Mouse (Mus musculus): Measurements from ENCODE around the gene Catsperg1. TPM values are rescaled to one million over a fixed set of nuclear protein-coding genes. Genes with fewer than 3 reads are reported as not detected.
A peak's percentile ranks its signal among the peaks of the same experiment; 100 is the strongest.

Catsperg1 gene
- polyA plus RNA-seq, 1 experiment from 2014 or later: 2.5 TPM

DNA sequence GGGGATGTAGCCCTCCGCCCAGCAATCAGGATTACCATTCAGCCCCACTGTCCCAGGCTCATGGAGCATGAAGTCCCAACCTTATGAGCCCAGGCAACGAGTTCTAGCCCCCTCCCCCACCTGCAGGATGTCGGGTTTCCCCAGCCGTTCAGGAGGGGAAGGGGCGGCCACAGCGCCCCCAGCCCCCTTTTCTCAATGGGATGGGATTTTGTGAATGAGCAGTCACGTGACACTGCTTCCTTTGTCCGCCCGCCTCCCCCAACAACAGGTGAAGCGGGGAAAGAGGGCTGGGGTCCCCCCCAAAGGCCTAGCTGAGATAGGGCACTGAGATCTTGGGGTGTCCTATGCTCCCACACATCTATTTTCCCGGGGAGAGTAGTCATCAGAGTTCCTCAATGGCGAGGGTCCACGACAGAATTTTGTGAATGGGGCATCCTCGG lies 45.0 kb downstream of the Catsperg1 start:
- peak overlapping the region; percentile 83 for H3K4me3 ChIP-seq (replicated peaks; ENCODE audit: low read length)
- no peaks in the 10 kb centered on the region for H3K9me3 ChIP-seq (ENCODE audit: control insufficient read depth, low read length)
- peak overlapping the region; percentile 72 for H3K9ac ChIP-seq (replicated peaks; ENCODE audit: low read depth, low read length)
- ATAC-seq: peak; percentile 9
- peaks cover 32% of the 10 kb centered on the region for H3K27me3 ChIP-seq (replicated peaks; ENCODE audit: control insufficient read depth, insufficient read depth, low read length)
- H3K4me1 ChIP-seq (replicated peaks; ENCODE audit: control insufficient read depth, insufficient read depth, low read length): peaks cover 37% of the 10 kb centered on the region
- 0 out of 2 replicates have a peak, but pooled peaks cover under 1% of the 10 kb centered on the region for H3K36me3 ChIP-seq (ENCODE audit: control insufficient read depth, insufficient read depth)
- H3K4me2 ChIP-seq (ENCODE audit: low read length): peak overlapping the region; percentile 84
- WGBS: 0% methylated on average over 14 of the region's 14 CpGs
- H3K27ac ChIP-seq (ENCODE audit: low read length): peak overlapping the region; percentile 85

DNA sequence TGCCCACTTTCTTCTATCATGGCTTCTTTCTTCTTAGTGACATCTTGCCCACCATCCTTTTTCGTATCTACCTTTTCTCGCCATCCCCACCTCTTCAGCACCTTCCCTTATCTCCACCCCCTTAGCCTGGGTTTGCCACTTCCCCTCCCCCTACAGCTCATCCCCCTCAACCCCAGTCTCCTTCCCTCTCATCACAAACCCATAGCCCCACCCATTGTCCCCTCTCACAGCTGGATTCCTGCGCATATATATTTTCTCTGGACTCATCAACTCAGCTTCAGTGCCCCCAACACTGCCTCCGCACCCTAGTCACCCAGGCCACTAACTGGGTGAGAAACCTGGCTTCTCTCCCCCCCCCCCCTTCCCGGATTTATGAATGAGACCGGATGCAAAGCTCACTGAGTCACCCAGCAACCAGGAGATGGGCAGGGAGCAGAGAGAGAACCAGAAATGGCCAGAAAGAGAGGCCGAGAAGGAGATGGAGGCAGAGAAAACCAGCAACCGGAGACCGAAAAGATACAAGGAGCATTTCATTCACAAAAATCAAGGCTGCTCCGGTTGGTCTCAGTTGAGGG lies 45.6 kb downstream of the Catsperg1 start:
- no peak for ATAC-seq
- Histone ChIP-seq H3K9ac (replicated peaks; ENCODE audit: low read depth, low read length) (peak overlapping the region; percentile 72), H3K4me2 (ENCODE audit: low read length) (peak overlapping the region; percentile 84), H3K4me3 (replicated peaks; ENCODE audit: low read length) (peak overlapping the region; percentile 83), H3K27ac (ENCODE audit: low read length) (peak overlapping the region; percentile 85), H3K27me3 (replicated peaks; ENCODE audit: control insufficient read depth, insufficient read depth, low read length) (peaks cover 26% of the 10 kb centered on the region), H3K36me3 (ENCODE audit: control insufficient read depth, insufficient read depth) (no peaks in the 10 kb centered on the region), H3K9me3 (ENCODE audit: control insufficient read depth, low read length) (no peaks in the 10 kb centered on the region), H3K4me1 (replicated peaks; ENCODE audit: control insufficient read depth, insufficient read depth, low read length) (peaks cover 37% of the 10 kb centered on the region)
- WGBS: 5% methylated on average over 10 of the region's 10 CpGs

DNA sequence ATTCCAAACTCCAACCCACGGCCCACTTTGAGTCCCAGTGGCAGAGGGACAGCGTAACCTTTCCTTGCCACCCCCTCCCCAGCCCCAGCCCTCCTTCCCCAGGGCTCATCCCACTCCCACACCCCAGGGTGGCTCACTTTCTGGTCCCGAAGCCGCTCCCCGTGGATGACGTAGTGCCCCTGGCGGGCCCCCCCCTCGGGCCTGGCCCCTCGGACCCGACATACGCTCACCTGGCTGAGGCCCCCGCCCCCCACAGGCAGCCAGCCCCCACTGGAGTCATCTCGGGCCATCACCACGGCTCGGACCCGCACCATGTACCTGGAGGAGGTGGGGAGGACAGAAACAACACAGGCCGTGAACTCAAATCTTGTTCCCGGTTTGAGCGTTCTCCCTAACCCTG lies 46.2 kb downstream of the Catsperg1 start:
- H3K27me3 ChIP-seq (replicated peaks; ENCODE audit: control insufficient read depth, insufficient read depth, low read length): peaks cover 21% of the 10 kb centered on the region
- H3K4me2 ChIP-seq (ENCODE audit: low read length): peak overlapping the region; percentile 84
- WGBS: 15% methylated on average over 19 of the region's 19 CpGs
- ATAC-seq: no peak
- no peak overlapping the region for H3K27ac ChIP-seq (ENCODE audit: low read length)
- no peak overlapping the region for H3K9ac ChIP-seq (replicated peaks; ENCODE audit: low read depth, low read length)
- peaks cover 37% of the 10 kb centered on the region for H3K4me1 ChIP-seq (replicated peaks; ENCODE audit: control insufficient read depth, insufficient read depth, low read length)
- no peaks in the 10 kb centered on the region for H3K36me3 ChIP-seq (ENCODE audit: control insufficient read depth, insufficient read depth)
- peak overlapping the region; percentile 83 for H3K4me3 ChIP-seq (replicated peaks; ENCODE audit: low read length)
- no peaks in the 10 kb centered on the region for H3K9me3 ChIP-seq (ENCODE audit: control insufficient read depth, low read length)

DNA sequence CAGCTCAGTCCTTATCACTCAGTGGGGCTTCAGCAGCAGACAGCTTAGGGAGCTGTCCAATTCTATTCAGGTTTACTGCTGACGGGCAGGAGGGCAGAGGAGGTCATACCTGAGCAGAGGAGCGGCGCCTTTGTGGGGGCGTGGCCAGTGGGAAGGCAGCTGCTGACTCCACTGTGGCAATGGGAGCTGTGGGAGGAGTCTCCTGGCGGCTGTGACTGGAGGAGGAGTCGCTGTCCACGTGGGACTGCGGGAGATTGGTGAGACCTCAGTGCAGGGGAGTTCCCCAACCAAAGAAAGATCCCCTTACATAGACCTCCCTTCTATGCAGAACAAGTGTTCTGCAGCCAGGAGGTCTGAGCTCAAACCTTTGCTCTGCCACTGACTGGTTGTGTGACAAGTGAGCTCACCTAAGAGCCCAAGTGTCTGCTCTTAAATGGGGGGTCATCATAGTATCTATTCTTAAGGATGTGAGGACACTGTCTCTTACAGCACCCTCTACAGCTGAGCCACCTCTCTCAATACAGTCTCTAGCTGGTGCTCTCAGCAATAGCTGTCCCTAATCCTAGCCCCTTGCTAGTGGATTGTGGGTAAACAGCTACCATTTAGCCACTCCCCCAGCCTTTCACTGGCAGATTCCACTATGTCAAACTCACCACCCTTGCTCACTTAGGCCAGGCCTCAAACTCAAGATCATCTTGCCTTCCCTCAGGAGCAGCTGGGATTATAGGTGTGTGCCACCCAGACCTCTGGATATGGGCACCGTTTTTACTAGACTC lies 50.9 kb downstream of the Catsperg1 start:
- no peak overlapping the region for H3K27ac ChIP-seq (ENCODE audit: low read length)
- 0 out of 2 replicates have a peak, but pooled peaks cover 3% of the 10 kb centered on the region for H3K27me3 ChIP-seq (replicated peaks; ENCODE audit: control insufficient read depth, insufficient read depth, low read length)
- no peak overlapping the region for H3K4me2 ChIP-seq (ENCODE audit: low read length)
- peaks cover 5% of the 10 kb centered on the region for H3K4me1 ChIP-seq (replicated peaks; ENCODE audit: control insufficient read depth, insufficient read depth, low read length)
- no peak overlapping the region for H3K9ac ChIP-seq (replicated peaks; ENCODE audit: low read depth, low read length)
- no peak overlapping the region for H3K4me3 ChIP-seq (replicated peaks; ENCODE audit: low read length)
- 22% methylated on average over 9 of the region's 9 CpGs for WGBS
- no peak for ATAC-seq
- peaks cover 3% of the 10 kb centered on the region; the same call in 1 of the 2 replicates for H3K36me3 ChIP-seq (ENCODE audit: control insufficient read depth, insufficient read depth)
- no peaks in the 10 kb centered on the region for H3K9me3 ChIP-seq (ENCODE audit: control insufficient read depth, low read length)

DNA sequence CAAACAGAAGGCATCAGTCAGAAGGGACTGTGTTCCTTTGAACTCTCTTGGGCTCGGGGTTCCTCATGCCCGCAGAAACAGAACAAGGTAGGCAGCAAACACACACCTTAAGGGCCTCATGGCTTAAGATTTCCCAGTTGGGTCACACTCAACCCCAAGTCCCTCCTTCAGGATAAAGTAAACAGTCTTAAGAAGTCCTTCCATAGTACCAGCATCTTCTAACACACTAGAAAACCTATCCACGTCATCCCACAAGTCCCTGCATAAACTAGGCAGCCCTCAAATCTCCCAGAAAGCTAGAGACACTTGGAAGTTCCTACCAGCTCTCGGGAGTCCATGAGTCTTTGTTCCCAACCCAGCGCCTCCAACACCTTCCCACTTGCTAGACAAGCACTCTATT lies 51.5 kb downstream of the Catsperg1 start:
- no peak overlapping the region for H3K27ac ChIP-seq (ENCODE audit: low read length)
- H3K36me3 ChIP-seq (ENCODE audit: control insufficient read depth, insufficient read depth): peaks cover 3% of the 10 kb centered on the region; the same call in 1 of the 2 replicates
- H3K4me1 ChIP-seq (replicated peaks; ENCODE audit: control insufficient read depth, insufficient read depth, low read length): no peaks in the 10 kb centered on the region; the same call in 1 of the 2 replicates
- H3K4me3 ChIP-seq (replicated peaks; ENCODE audit: low read length): no peak overlapping the region
- H3K9me3 ChIP-seq (ENCODE audit: control insufficient read depth, low read length): no peaks in the 10 kb centered on the region
- H3K9ac ChIP-seq (replicated peaks; ENCODE audit: low read depth, low read length): no peak overlapping the region
- H3K27me3 ChIP-seq (replicated peaks; ENCODE audit: control insufficient read depth, insufficient read depth, low read length): 0 out of 2 replicates have a peak, but pooled peaks cover 3% of the 10 kb centered on the region
- H3K4me2 ChIP-seq (ENCODE audit: low read length): no peak overlapping the region
- no peak for ATAC-seq
- 84% methylated on average over 5 of the region's 5 CpGs for WGBS

DNA sequence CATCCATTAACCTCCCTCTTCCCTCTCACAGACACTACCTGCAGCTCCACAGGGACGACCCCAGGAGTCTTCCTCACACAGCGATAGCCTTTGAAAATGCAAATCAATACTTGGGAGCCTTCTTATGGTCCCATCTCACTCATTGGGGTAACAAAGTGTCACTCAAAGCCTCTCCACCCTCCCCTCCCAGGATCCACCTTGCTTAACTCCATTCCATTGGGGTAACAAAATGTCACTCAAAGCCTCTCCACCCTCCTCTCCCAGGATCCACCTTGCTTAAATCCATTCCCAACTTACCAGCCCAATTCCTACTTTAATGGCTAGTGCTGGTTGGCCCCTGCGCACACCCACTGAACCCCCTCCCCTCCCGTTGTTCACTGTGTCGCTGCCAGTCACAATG lies 55.6 kb downstream of the Catsperg1 start:
- Histone ChIP-seq H3K4me3 (replicated peaks; ENCODE audit: low read length) (no peak overlapping the region), H3K4me1 (replicated peaks; ENCODE audit: control insufficient read depth, insufficient read depth, low read length) (peaks cover 8% of the 10 kb centered on the region; the same call in 1 of the 2 replicates), H3K9ac (replicated peaks; ENCODE audit: low read depth, low read length) (no peak overlapping the region), H3K4me2 (ENCODE audit: low read length) (no peak overlapping the region), H3K27ac (ENCODE audit: low read length) (no peak overlapping the region), H3K27me3 (replicated peaks; ENCODE audit: control insufficient read depth, insufficient read depth, low read length) (0 out of 2 replicates have a peak, but pooled peaks cover 3% of the 10 kb centered on the region), H3K9me3 (ENCODE audit: control insufficient read depth, low read length) (no peaks in the 10 kb centered on the region), H3K36me3 (ENCODE audit: control insufficient read depth, insufficient read depth) (peaks cover 3% of the 10 kb centered on the region; the same call in 1 of the 2 replicates)
- no peak for ATAC-seq
- WGBS: 2% methylated on average over 5 of the region's 5 CpGs

DNA sequence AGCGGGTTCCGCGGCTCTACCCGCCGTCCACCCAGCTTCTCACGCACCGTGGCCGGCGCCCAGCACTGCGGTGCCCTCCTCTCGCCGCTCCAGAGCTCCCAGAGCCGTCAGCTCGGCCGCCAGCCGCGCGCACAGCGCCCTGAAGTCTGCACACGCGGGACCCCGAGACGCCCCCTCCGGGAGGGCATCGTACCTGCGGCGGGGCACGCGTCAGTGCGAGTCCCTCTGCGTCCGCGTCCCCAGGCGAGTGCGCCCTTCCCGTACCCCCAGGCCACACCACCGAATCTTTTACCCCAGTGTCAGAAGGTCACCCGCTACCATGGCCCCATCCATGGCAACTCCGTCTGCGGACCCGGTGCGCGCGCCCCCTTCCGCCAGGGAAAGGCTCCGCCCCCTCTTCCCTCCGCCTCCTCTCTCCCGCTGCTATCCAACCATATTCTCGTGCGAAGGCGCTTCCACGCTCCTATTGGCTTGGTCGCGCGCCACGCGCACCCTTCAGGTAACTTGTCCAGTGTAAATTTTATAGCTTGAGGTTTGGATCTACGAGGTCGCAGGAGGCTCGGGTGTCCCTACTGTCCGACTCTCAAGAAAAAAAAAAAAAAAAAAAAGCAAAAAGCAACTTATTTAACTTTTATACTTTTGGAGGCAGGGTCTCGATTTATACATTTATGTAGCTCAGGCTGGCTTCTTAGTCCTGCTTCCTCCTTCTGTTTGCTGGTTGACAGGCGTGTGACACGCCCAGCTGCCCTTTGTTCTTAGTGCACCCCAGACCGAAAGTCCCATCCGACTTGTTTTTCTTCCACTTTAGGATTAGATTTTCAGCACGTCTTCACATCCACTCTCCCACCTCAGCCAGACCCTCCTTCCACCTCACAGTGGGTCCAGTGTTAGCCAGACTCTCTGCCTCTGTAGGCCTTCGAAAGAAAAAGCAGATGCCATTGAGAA lies 57.7 kb downstream of the Catsperg1 start, which contains the start of gene Fam98c:
TSS of gene Fam98c (minus strand) at position 397 of the 945 bp plus-strand sequence.
- H3K9me3 ChIP-seq (ENCODE audit: control insufficient read depth, low read length): no peaks in the 10 kb centered on the region
- H3K4me1 ChIP-seq (replicated peaks; ENCODE audit: control insufficient read depth, insufficient read depth, low read length): peaks cover 8% of the 10 kb centered on the region; the same call in 1 of the 2 replicates
- no peaks in the 10 kb centered on the region for H3K36me3 ChIP-seq (ENCODE audit: control insufficient read depth, insufficient read depth)
- peak within 1 kb of the TSS; percentile 84 for H3K4me2 ChIP-seq (ENCODE audit: low read length)
- ATAC-seq: peak; percentile 87
- 3% methylated on average over 56 of the region's 68 CpGs for WGBS
- peak within 1 kb of the TSS; percentile 81 for H3K9ac ChIP-seq (replicated peaks; ENCODE audit: low read depth, low read length)
- H3K27ac ChIP-seq (ENCODE audit: low read length): peak within 1 kb of the TSS; percentile 89
- H3K4me3 ChIP-seq (replicated peaks; ENCODE audit: low read length): peak within 1 kb of the TSS; percentile 77
- 0 out of 2 replicates have a peak, but pooled peaks cover 3% of the 10 kb centered on the region for H3K27me3 ChIP-seq (replicated peaks; ENCODE audit: control insufficient read depth, insufficient read depth, low read length)

DNA sequence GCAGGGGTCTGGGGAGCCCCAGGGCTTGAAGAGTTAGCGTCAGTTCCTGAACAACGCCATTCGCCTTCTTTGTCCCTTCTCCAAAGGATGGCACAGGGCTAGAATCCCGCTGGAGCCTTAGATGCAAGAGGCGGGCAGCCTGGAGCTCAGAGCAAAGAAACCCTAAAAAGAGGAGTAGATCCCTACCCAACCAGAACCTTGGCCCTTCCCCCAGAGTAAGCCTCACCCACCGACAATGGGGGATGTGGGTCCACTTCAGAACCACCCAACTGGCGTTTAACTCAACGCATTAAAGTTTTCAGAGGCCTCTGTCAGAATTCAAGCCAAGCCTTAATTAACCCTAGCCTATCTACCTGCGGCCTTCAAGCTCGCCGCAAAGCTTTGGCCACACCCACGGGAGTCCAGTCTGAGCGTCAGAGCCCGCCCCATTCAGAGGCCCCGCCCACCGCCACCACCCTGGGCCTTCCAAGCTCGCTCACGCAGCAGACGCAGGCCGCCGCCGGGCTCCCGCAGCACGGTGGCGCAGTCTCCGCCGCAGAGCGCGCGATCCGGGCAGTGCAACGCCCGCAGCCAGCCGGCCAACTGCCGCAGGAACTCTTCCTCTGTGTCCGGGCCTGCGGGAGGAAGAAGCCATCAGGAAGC lies 58.5 kb downstream of the Catsperg1 start:
- Histone ChIP-seq H3K9ac (replicated peaks; ENCODE audit: low read depth, low read length) (peak overlapping the region; percentile 81), H3K4me2 (ENCODE audit: low read length) (peak overlapping the region; percentile 84), H3K4me1 (replicated peaks; ENCODE audit: control insufficient read depth, insufficient read depth, low read length) (peaks cover 8% of the 10 kb centered on the region; the same call in 1 of the 2 replicates), H3K36me3 (ENCODE audit: control insufficient read depth, insufficient read depth) (no peaks in the 10 kb centered on the region), H3K27ac (ENCODE audit: low read length) (peak overlapping the region; percentile 89), H3K9me3 (ENCODE audit: control insufficient read depth, low read length) (no peaks in the 10 kb centered on the region), H3K27me3 (replicated peaks; ENCODE audit: control insufficient read depth, insufficient read depth, low read length) (0 out of 2 replicates have a peak, but pooled peaks cover 3% of the 10 kb centered on the region), H3K4me3 (replicated peaks; ENCODE audit: low read length) (peak overlapping the region; percentile 77)
- peak; percentile 93 for ATAC-seq
- WGBS: 6% methylated on average over 35 of the region's 37 CpGs
